Mouse (Mus musculus): ENCODE measurements around the gene Lgmn. TPM values are rescaled to one million over a fixed set of nuclear protein-coding genes. Genes with fewer than 3 reads are reported as not detected.
A peak's percentile ranks its signal among the peaks of the same experiment; 100 is the strongest.

The Lgmn gene
- polyA plus RNA-seq, 1 experiment, result 132 TPM

GRCm38 (mm10) chr12:102348447-102348846 lies 91.2 kb downstream of the Lgmn start:
- Histone ChIP-seq H3K4me1 (ENCODE audit: control insufficient read depth, insufficient read depth, low read length) (no peaks in the 10 kb centered on the region; the same call in 1 of the 2 replicates), H3K4me3 (ENCODE audit: insufficient read depth, low read length) (no peak overlapping the region), H3K27ac (ENCODE audit: insufficient read depth, low read length) (no peak overlapping the region)
- TF ChIP-seq CTCF (IDR thresholded peaks at IDR 0.05; ENCODE audit: extremely low read depth, insufficient read depth, low read length), result no peak
- TF ChIP-seq POLR2A (IDR thresholded peaks at IDR 0.05; ENCODE audit: extremely low read depth, insufficient read depth, low read length), result no peak

- TF ChIP-seq CTCF (IDR thresholded peaks at IDR 0.05; ENCODE audit: extremely low read depth, insufficient read depth, low read length), result peak; percentile 53; the same call in 1 of the 2 replicates
- TF ChIP-seq POLR2A (IDR thresholded peaks at IDR 0.05; ENCODE audit: extremely low read depth, insufficient read depth, low read length), result no peak
- Histone ChIP-seq H3K4me1 (ENCODE audit: control insufficient read depth, insufficient read depth, low read length) (peaks cover 2% of the 10 kb centered on the region; the same call in 1 of the 2 replicates), H3K27ac (ENCODE audit: insufficient read depth, low read length) (no peak overlapping the region), H3K4me3 (ENCODE audit: insufficient read depth, low read length) (no peak overlapping the region)
Observed at GRCm38 (mm10) chr12:102346507-102346906, 93.1 kb downstream of the Lgmn start.

DNA sequence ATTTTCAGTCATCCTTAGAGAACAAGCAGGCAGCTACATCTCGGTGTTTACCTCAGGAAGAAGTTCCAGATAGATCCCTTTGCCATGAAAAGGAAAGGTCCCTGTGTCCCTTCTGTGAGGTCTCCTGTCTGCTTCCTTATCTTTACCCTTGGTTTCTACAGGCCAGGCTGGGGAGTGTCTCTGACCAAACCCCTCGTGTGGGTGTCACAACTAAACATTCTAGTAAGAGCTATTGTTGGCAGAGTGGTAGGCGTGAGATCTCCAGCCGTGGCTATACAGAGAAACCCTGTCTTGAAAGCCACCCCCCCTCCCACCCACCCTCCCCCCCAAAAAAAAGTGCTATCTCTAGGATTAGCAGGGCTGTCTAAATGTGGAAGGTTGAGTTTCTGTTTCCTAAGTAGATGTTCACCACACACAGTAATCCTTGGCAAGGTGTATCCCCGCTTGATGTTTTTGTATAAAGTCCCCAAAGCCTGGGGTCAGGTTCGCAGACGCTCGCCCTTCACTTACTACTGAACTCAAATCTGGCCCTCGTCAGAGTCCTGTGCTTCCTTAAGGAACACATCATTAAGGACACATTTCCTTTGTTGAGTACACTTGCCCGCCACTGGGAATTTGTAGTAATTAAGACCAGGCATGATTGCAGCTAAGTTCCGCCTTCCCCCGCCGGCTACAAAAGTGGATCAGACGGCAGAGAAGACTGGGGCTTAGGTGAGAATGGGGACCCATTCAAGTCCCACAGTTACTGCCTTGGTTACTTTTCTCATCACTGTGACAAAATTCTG lies 94.4 kb downstream of the Lgmn start:
- Histone ChIP-seq H3K27ac (ENCODE audit: insufficient read depth, low read length) (no peak overlapping the region), H3K4me1 (ENCODE audit: control insufficient read depth, insufficient read depth, low read length) (peaks cover 2% of the 10 kb centered on the region; the same call in 1 of the 2 replicates), H3K4me3 (ENCODE audit: insufficient read depth, low read length) (no peak overlapping the region)
- no peak for TF ChIP-seq CTCF (IDR thresholded peaks at IDR 0.05; ENCODE audit: extremely low read depth, insufficient read depth, low read length)
- no peak for TF ChIP-seq POLR2A (IDR thresholded peaks at IDR 0.05; ENCODE audit: extremely low read depth, insufficient read depth, low read length)

Other genes starting within 250 kb of the Lgmn start
- 1.4 and 1.7 TPM in 2 replicates for gene Rin3, start 156.8 kb downstream of the Lgmn start, polyA plus RNA-seq (2012; rRNA removed)
- gene Golga5, start 29.3 kb upstream of the Lgmn start, polyA plus RNA-seq (2012; rRNA removed), result 23.4 and 25.1 TPM in 2 replicates
- 121 and 134 TPM in 2 replicates for gene Chga, start 115.2 kb upstream of the Lgmn start, polyA plus RNA-seq (2012; rRNA removed)

Data from cortical plate, adult 2 months (tissue).